Comparison of ENCODE assay signal across 25 mouse cellular contexts in genomic region chr7:132398487-132398886, GRCm38 (mm10).
"Had no signal": no experiment of that assay in that cellular context is flagged by ENCODE, and none has a peak within 500 bp of the region (broad histone marks: within the 10 kb centered on the region; RNA-seq: fewer than 3 reads in every experiment).

No protein-coding gene starts in this region.

- H3K27ac ChIP-seq: heart, adult 2 months; heart, embryonic 13.5 days; heart, embryonic 15.5 days; hindbrain, embryonic 13.5 days; hindbrain, embryonic 15.5 days; hindbrain, postnatal 0 days; kidney, embryonic 15.5 days; kidney, postnatal 0 days; limb, embryonic 10.5 days; limb, embryonic 12.5 days had no signal

- H3K27me3 ChIP-seq: heart, embryonic 13.5 days; heart, embryonic 15.5 days; hindbrain, embryonic 13.5 days; hindbrain, embryonic 15.5 days; kidney, embryonic 15.5 days; limb, embryonic 12.5 days had no signal

- H3K36me3 ChIP-seq: heart, embryonic 13.5 days; heart, embryonic 15.5 days; hindbrain, embryonic 13.5 days; hindbrain, embryonic 15.5 days; kidney, embryonic 15.5 days; limb, embryonic 10.5 days; limb, embryonic 12.5 days had no signal

- ATAC-seq: forebrain, postnatal 0 days; hindbrain, postnatal 0 days; intestine, embryonic 16.5 days had no signal

- H3K9ac ChIP-seq: forebrain, postnatal 0 days; heart, embryonic 13.5 days; heart, embryonic 15.5 days; hindbrain, embryonic 13.5 days; hindbrain, embryonic 15.5 days; kidney, embryonic 15.5 days; limb, embryonic 12.5 days had no signal

- H3K4me1 ChIP-seq: heart, embryonic 15.5 days; hindbrain, embryonic 15.5 days had no signal

- H3K4me2 ChIP-seq: heart, embryonic 11.5 days; heart, embryonic 13.5 days; heart, embryonic 15.5 days; hindbrain, embryonic 13.5 days; hindbrain, embryonic 15.5 days; kidney, embryonic 15.5 days; limb, embryonic 12.5 days had no signal

- H3K9me3 ChIP-seq: heart, embryonic 15.5 days; hindbrain, embryonic 13.5 days; hindbrain, embryonic 15.5 days; kidney, embryonic 15.5 days; limb, embryonic 10.5 days; limb, embryonic 12.5 days had no signal

- DNase-seq: forebrain, postnatal 0 days; gastrocnemius, postnatal 14 days; gastrocnemius, postnatal 36 days; heart, adult 11 months; heart, adult 2 months; heart, postnatal 14 days; heart, postnatal 36 days; kidney, adult 11 months; kidney, adult 2 months; kidney, adult 9 months; kidney, postnatal 14 days; kidney, postnatal 36 days; layer of hippocampus, adult 9-11 months; layer of hippocampus, postnatal 36 days had no signal

- H3K4me3 ChIP-seq: heart, adult 2 months; heart, embryonic 13.5 days; heart, embryonic 15.5 days; hindbrain, embryonic 13.5 days; hindbrain, embryonic 15.5 days; kidney, embryonic 15.5 days; limb, embryonic 10.5 days; limb, embryonic 12.5 days had no signal
